Mouse (Mus musculus): ENCODE results near the gene Cotl1.

- TF ChIP-seq CTCF (IDR thresholded peaks at IDR 0.05; ENCODE audit: control insufficient read depth, insufficient read depth, insufficient read length) (no peak), MYOG (IDR thresholded peaks at IDR 0.05; ENCODE audit: control insufficient read depth, extremely low read depth, insufficient read length) (no peak), CEBPB (IDR thresholded peaks at IDR 0.05; ENCODE audit: low read depth) (no peak), USF1 (IDR thresholded peaks at IDR 0.05; ENCODE audit: low read depth) (no peak), MYOD1 (IDR thresholded peaks at IDR 0.05; ENCODE audit: control insufficient read depth, insufficient read length, low read depth) (no peak)
Measured at GRCm38 (mm10) chr8:119795651-119796050, 44.7 kb downstream of the Cotl1 start.
